Mouse (Mus musculus) CD4-positive helper T cell, adult 2 months (primary cell): ENCODE measurements around the gene Pld6.

Source experiments
- DNase-seq: peaks from one replicate; pipeline ENCODE4 v3.0.0-alpha.2; 2012; ENCODE audit warnings: low read depth, missing footprints, low spot score

Gene Pld6

GRCm38 (mm10) chr11:59787199-59787781, at the start of gene Pld6:
Gene Pld6 (minus strand): TSS chr11:59787645.
- peak; percentile 31 for DNase-seq

- no peak for DNase-seq
Observed at GRCm38 (mm10) chr11:59821625-59822024, 34.2 kb upstream of the Pld6 start.

GRCm38 (mm10) chr11:59817916-59818315, 30.5 kb upstream of the Pld6 start:
- no peak for DNase-seq

- DNase-seq = no peak
Observed at GRCm38 (mm10) chr11:59815482-59816065, 28.1 kb upstream of the Pld6 start.

GRCm38 (mm10) chr11:59814936-59815335, 27.5 kb upstream of the Pld6 start:
- no peak for DNase-seq

GRCm38 (mm10) chr11:59814311-59814710, 26.9 kb upstream of the Pld6 start:
- DNase-seq = no peak

GRCm38 (mm10) chr11:59813276-59813675, 25.8 kb upstream of the Pld6 start:
- DNase-seq = no peak

GRCm38 (mm10) chr11:59811211-59811610, 23.8 kb upstream of the Pld6 start:
- DNase-seq = no peak

- DNase-seq = peak; percentile 33
Observed at GRCm38 (mm10) chr11:59810480-59811158, 23.2 kb upstream of the Pld6 start.

GRCm38 (mm10) chr11:59809670-59810474, 22.4 kb upstream of the Pld6 start, which contains the start of gene Flcn:
Gene Flcn (minus strand): TSS chr11:59810016.
- peak; percentile 91 for DNase-seq

- DNase-seq = peak; percentile 75
Observed at GRCm38 (mm10) chr11:59809071-59809669, 21.7 kb upstream of the Pld6 start.

- no peak for DNase-seq
Observed at GRCm38 (mm10) chr11:59808170-59808960, 20.9 kb upstream of the Pld6 start.

GRCm38 (mm10) chr11:59805656-59806055, 18.2 kb upstream of the Pld6 start:
- DNase-seq = no peak

- no peak for DNase-seq
Observed at GRCm38 (mm10) chr11:59805256-59805655, 17.8 kb upstream of the Pld6 start.

GRCm38 (mm10) chr11:59804409-59805110, 17.1 kb upstream of the Pld6 start:
- no peak for DNase-seq

- no peak for DNase-seq
Observed at GRCm38 (mm10) chr11:59803516-59803915, 16.1 kb upstream of the Pld6 start.

- no peak for DNase-seq
Observed at GRCm38 (mm10) chr11:59801881-59802280, 14.4 kb upstream of the Pld6 start.

- DNase-seq = no peak
Observed at GRCm38 (mm10) chr11:59800412-59800811, 13.0 kb upstream of the Pld6 start.

- no peak for DNase-seq
Observed at GRCm38 (mm10) chr11:59793390-59793789, 5.9 kb upstream of the Pld6 start.

- no peak for DNase-seq
Observed at GRCm38 (mm10) chr11:59789311-59789710, 1.9 kb upstream of the Pld6 start.
